Mouse (Mus musculus): Measurements from ENCODE around the gene Skap1.

Gene Skap1

DNA sequence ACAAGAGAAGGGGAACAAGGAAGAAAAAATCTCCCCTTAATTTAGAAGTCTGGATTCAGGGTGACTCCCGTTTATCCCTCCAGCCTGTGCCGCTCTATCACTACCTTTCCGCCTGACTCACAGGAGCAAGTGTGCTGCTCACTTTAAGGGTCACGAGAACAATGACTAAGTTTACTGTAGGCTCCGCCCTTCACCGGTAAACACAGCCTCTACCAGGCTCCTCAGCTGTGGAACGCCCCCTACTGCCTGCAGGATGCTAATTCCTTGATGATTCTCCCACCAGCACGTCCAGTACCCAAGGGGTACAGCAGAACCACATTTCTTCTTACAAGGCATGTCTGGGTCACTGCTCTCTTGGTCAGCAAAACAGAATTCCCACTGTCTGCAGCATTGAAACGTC is 158.4 kb downstream of the Skap1 start:
- DNase-seq (ENCODE audit: low read depth, low spot score) = peak; percentile 92

DNA sequence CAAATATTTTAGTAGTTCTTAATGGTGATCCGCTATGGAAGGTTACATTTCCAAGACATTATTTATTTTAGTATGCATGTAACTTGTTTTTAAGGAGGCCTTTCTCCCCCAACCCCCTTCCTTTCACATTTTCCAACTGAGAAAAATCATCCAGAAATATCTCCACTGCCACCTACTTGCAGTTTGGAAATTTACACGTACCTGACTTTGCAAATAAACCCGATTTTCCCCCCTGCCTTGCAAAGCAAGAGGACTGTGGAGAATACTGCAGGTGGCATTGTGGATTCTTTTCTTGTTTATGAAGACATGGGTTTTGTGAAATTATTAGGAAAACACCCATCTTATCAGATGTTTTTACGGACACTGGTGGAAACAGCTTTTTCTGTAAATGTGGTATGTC is 160.0 kb downstream of the Skap1 start:
- DNase-seq (ENCODE audit: low read depth, low spot score) = no peak

DNA sequence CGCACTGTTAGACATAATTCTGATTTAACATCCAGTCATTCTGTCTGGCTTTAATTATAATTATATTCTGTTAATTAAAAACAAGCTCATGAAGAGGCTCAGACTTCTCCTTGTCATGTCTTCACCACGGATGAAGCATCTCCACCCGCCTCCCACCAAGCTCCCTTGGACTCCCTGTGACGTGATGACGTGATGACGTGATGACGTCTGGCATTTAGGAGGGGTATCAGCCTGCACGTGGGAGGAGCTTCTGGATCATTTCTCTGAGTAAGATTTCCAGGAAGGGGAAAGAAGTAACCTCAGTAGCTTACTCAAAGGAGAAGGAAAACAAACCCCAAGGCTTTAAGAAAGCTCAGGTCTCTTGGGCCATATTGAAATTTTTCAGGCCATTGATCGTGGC is 165.4 kb downstream of the Skap1 start:
- no peak for DNase-seq (ENCODE audit: low read depth, low spot score)

DNA sequence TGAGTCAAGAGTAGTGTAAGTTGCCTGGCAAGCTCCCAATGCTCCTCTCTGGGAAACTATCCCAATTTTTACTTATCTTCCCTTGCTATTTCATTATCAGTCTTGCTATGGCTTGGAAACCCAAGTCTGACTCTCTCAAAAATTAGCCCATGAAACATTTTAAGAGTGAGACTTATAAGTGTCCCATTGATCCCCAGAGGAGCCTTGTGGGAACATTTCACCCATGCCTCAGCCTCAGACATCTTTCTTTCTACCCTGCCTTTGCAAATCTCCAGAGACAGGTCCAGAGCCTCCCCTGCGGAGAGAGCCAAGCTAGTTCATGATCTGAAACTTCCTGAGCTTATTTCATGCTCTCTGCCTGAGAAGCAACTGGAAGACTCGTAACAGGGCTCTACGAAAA is 167.1 kb downstream of the Skap1 start:
- no peak for DNase-seq (ENCODE audit: low read depth, low spot score)

DNA sequence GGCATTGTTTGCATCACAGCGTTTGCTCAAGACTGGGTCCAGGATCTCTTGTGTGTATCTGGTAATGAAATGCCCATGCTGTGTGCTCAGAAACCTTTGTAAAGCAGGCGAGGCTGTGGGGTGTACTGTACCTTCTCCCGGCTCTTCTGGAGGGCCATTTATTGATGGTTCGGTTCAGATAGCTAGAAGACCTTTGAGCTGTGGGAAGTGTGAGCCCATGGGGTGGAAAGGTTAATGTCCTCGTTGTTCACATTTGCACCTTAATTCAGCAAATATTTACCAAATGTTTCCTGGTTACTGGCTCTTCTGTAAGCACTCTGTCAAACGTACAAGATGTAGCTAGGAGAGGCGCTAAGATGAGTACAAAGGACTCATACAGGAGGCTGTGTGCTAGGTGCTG is 173.5 kb downstream of the Skap1 start:
- DNase-seq (ENCODE audit: low read depth, low spot score) = no peak

DNA sequence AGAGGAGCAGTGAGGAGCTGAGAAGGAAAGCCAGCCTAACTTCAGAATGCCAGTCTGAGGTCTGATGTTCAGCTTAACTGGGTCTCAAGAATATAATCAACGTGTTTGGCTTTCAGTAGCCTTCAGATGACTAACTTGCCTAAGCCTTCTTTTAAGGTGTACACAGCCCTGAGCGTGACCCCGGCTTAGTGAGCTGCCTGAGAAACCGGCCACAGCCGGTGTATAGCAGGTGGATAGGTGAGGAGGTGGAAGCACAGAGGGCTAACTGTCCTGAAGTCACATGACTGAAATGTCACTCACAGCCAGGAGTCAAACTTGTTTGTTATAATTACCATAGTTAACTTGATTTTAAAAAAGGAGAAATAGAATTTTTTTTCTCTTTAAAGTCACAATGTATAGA is 175.4 kb downstream of the Skap1 start:
- peak; percentile 44 for DNase-seq (ENCODE audit: low read depth, low spot score)

DNA sequence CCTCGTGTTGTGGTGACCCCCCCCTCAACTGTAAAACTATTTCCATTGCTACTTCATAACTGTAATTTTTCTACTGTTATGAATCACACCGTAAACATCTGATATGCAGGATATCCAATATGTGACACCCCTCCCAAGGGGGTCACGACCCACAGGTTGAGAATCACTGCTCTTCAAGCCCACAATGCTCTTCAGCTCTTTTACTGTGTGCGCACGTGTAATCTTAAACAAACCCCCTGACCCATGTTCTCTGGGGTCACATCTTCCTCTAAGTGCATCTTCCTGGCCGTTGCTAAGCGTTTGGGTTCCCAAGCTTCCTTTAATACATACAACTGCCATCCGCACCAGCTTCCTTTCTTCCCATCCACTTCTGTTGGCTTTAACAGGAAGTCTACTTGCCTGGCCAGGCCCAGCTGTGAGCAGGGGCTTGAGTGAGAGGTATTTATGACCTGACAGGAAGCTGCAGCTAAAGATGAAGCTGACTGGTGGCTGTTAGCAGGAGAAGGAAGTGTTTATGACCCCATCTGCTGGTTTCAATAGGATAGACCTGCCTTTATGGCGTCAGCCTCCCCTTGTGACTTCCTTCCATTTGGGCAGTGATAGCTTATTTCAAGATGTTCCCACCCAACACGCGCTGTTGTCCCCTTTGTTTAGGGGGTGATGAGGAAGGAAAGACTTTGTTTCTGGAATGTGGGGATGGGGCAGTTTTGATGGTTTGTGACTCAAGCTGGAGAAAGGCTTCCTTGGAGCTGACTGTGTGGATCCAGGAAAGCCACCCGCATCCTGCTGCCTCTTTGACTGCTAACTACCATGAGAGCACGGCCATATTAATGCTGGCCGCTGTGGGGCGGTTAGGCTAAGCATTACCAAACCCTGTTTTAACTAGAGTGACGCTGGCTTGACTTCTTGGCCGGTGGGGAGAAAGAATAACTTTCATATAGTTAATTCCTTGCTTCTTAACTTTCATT is 178.1 kb downstream of the Skap1 start:
- DNase-seq (ENCODE audit: low read depth, low spot score) = no peak

DNA sequence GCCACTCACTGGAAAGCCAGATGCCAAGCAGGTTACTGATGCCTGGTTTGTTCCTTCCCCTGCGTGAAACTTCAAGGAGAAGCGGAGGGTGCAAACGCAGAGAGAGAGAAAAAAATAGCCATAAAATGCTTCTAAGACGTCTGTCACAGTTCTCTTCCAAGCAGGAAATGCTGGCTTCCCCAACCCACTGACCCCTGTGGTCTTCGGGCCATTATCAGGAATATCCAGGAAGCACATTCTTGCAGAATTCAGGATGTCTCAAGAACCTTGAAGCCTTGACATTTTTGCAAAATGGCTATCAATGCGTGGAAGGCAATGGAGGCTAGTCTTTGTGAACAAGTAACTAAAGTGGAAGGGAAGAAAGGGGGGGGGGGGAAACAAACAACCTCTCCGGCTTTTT is 180.6 kb downstream of the Skap1 start:
- DNase-seq (ENCODE audit: low read depth, low spot score) = no peak

DNA sequence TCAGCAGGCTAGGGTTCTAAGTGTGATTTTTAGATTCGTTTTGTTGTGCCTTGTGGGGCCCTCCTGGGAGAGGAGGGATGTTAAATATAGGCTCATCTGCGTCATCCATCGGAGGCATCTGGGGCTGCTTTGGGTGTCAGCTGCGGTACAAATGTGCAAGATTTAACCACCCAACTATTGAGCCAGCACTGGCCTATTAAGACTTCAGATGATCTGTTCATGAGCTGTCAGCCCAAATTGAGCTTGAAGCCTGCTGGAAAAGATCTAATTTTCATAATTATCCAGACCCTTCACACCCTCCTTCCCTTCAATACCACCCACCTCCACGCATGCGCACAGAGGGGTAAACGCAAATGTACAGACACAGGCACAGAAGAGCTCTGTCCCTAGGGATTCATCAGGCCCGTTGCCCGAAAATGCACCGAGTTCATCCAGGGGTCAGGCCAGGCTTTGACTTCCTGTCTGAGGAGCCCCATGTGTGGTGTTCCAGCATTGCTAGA is 181.2 kb downstream of the Skap1 start:
- DNase-seq (ENCODE audit: low read depth, low spot score) = no peak

DNA sequence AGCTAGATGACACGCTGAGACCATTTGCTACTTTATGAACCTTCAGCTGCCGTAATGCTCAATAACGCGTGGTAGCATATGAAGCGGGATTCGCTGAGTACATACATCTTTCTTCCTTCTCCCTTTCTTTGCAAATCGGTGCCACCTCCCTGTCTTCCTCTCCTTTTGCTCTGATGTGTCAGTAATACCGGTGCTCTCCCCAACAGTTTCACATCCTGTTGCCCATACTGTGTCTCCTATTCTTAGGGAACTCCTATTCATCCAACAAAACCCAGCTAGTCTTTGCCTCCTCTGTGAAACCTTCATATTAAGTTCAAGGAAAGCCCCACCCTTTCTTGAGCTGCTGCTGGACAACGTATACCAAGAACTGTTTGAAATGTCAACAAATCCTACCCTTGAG is 187.5 kb downstream of the Skap1 start:
- DNase-seq (ENCODE audit: low read depth, low spot score) = no peak

DNA sequence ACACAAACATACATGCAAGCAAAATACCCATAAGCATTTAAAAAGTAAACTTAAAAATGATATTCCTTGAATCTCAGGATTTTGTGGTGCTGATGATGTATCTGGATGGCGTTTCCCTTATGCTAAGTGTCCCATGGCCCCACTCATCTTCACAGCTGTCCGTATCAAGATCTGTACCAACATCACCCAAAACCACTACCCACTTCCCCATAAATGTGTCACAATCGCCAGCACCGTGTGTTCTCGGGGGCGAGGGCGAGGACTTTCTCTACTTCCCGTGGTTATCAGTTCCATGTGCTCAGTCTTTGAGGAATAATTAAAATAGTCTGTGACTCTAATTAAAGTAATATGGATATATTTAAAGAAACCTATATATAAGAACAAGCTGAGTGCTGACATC is 189.5 kb downstream of the Skap1 start:
- DNase-seq (ENCODE audit: low read depth, low spot score) = no peak

DNA sequence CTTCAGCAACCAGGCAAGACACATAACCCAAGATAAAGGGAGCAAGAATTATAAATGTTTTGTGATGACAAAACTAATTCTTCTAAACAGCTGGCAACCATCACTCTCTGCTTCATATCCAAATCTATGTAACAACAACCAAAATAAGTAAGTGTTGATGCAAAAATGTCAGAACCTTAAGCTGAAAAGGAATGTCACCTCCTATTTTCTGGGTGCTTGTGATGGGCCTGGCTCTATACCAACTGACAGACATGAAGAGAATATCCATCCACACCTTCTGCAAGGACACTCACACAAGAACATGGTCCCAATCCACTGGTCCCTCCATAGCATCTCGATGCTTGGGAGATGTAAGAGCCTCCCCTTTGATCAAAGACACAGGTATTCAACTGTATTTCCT is 194.0 kb downstream of the Skap1 start:
- DNase-seq (ENCODE audit: low read depth, low spot score) = no peak

DNA sequence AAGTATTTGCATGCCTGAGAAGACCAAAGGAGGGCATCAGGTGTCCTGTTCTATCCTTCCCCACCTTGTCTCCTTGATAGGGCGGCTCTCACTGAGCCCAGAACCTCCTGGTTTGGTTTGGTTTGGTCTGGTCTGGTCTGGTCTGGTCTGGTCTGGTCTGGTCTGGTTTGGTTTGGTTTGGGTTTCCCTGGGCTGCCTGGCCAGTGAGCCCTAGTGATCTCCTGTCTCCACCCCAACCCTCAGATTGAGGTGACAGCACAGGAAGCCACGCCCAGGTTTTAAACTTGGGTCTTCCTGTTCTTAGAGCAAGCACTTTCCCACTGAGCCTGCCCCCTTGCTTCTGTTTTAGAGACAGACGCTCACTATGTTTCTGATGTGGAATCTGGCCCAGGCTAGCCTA is 202.5 kb downstream of the Skap1 start:
- DNase-seq (ENCODE audit: low read depth, low spot score) = peak; percentile 82

DNA sequence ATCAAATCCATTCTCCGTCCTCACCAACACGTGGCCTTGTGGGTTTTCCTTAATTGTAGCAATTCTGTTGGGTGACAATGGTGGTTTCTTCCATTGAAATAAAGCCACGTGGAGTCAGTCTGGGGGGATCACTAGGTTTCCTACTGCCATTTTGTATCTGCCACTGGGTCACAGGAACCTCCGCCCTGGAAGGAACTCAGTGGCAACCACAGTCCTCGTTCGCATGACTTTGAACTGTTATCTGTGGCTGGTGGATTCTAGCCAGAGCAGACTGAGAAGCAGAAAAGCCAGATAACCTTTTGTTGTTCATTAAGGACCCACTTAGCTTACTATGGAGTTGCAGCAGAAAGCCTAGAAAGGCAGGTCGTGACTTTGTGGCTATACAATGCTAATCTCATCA is 204.0 kb downstream of the Skap1 start:
- DNase-seq (ENCODE audit: low read depth, low spot score) = no peak

DNA sequence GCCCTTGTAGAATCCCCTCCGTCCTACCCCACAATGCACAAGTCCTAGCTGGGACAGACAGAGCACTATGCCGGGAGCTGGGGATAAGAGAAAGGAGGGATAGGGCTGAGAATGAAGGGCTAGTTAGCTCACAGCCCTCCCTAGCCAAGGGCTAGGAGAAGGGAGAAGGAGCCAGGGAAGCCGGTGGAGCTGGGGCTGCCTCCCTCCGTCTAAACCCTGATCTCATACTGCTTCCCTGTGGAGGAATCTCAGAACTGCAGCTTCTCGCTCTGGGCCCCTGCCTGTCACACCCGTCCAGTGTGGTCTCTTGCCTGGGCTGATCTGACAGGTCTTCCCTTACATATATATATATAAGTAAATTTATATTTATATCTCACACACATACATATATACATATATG is 209.4 kb downstream of the Skap1 start:
- DNase-seq (ENCODE audit: low read depth, low spot score) = peak; percentile 58

DNA sequence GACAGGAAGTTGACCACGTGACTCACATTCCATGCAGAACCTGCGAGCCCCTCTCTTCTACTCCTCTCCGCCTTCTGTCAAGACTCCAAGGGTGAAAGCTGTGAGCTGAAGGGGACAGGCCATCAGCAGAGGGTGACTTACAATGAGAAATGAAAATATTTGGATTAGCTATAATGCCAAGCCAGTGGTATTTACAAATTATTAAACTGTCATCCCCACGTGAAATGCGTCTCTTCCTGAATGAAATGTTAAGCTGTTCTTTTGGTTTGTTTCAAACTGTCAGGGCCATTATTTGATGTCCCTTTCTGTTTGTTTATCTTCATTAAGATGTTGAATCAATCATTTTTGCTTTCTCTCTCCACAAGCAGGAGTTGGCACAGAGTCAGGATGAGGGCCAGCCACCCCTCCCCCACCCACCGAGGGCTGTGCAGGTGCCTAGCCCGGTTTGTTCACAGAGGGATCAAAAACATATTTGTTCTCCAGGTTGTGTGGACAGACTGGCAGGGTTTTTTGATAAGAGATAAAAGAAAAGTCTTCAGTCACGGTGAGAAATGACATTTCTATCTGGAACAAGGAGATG is 210.5 kb downstream of the Skap1 start:
- DNase-seq (ENCODE audit: low read depth, low spot score) = no peak

DNA sequence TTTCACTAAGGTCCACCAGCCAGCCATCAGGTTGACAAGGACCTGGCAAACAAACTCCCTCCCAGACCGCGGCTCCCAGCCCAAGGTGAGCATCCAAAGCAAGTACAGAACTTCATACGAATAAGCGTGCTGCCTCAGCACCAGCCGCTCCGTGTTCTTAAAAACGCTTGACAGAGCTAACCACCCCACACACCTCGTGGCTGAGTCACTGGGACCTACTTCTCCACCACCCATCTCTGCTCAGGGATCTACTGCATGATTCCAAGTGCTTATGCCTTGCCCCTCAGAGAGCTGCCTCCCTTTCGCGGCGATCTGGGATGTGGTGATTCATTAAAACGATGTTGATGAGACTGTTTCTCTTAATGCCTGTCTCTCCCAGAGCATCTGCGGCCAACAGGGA is 213.6 kb downstream of the Skap1 start:
- no peak for DNase-seq (ENCODE audit: low read depth, low spot score)

DNA sequence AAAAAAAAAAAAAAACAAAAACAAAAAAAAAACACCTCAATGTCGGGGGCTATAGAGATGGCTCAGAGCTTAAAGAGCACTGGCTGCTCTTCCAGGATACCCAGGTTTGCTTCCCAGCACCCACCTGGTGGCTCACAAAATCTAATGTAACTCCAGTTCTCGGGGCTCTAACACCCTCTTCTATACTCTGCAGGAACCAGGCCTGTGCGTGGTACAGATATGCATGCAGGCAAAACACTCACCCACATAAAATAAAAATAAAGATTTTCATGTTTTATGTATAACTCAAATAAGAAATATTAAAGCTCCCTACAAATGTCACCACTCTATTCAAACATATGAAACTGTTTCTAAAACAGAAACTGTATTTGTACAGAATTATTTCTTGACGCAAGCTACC is 214.6 kb downstream of the Skap1 start:
- DNase-seq (ENCODE audit: low read depth, low spot score) = no peak

DNA sequence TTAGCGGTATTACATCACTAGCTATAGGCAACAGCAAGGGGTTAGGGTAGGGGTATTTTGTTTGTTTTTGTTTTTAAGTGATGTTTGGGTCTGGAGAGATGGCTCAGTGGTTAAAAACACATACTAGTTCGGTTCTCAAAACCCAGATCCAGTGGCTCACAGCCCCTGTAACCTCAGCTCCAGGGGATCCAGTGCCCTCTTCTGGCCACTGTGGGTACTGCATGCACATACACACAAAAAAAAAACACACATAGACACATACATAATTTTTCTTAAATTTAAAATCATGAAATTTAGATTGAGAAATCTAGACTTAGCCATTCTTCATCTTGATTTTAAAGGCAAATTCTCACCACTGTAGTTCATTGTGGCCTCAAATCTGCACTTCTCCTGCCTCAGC is 221.0 kb downstream of the Skap1 start:
- DNase-seq (ENCODE audit: low read depth, low spot score) = peak; percentile 64

DNA sequence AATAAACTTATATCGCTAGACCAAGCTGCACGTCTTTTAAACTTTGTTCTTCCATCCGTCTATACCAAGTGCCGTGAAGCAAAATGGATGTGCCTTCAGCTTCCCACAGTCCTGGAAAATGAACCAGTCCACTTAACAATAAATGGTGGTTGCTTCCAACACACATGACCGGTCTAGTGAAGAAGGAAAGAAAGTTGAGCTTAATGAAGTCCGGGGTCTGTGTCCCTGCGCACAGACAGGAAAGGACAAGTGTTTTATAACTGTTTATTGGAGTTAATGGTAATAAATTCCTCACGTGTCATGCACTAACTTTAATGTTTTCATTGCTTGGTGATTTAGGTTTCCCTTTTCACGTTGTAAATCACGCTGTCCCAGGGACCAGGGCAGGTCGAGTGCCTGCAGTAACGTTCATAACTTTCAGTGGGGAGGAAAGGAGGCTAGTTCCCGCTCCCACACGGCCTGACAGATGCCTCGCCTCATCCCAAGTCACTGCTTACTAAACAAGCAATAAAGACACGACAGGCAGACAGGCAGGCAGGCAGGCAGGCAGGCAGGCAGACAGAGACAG is 222.4 kb downstream of the Skap1 start:
- no peak for DNase-seq (ENCODE audit: low read depth, low spot score)

DNA sequence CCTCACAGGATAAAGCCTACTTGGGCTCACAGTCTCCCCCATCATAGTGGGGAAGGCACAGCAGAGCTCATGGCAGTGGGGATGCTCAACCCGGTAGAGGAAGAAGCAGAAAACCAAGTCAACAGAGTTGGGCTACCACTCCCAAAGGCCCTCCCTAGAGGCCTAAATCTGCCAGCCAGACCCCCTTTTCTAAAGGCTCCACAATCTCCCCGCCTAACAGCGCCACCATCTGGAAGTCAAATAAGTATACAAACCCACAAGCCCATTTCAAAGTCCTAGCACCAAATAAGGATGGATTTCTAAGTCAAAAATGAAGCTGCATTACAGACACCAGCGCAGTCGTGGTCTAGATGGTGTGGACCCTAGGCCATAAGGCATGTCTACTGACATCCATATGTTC is 227.9 kb downstream of the Skap1 start:
- peak; percentile 36 for DNase-seq (ENCODE audit: low read depth, low spot score)

DNA sequence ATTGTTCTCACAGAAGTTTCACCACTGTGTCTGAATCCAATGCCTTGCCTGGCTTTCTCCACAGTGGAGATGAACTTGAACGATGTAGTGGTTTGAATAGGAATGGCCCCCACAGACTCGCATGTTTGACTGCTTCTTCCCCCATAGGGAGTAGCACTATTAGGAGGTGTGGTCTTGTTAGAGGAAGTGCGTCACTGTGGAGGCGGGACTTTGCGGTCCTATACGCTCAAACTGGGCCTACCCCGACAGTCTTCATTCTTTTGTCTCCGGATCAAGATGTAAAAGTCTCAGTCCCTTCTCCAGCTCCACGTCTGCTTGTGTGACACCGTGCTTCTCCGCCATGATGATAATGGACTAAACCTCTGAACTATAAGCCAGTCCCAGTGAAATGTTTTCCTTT is 229.0 kb downstream of the Skap1 start:
- DNase-seq (ENCODE audit: low read depth, low spot score) = peak; percentile 66

DNA sequence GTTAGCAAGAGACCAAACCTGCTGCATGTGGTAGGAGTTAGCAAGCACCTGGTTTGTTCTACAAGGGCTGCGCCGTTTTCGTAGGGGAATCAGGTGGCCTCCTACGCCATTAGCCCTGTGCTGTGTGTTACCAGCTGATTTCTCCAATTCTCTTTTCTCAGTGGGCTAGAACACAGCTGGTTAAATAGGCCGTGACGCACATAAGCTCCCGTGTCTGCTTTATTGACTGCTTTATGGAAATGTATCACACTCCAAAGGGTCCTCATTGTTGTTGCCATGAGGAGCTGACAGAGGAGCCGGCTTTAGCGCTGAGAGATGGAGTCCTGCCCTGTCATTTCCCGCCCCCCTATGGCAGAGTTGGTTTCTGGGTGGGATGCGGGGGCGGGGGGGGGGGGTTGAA is 230.4 kb downstream of the Skap1 start:
- DNase-seq (ENCODE audit: low read depth, low spot score) = no peak

Measured in ES-CJ7 (cell line).